In genomic region chr2:144215195-144215594, GRCm38 (mm10) we compare ENCODE assay signal across 8 mouse cellular contexts. TPM values are rescaled to one million over a fixed set of nuclear protein-coding genes. Genes with fewer than 3 reads are reported as not detected.
DNase-seq lines count a peak whose midpoint lies in the region; ATAC-seq lines count a peak whose summit lies in the region.

No protein-coding gene starts in this region.

- ATAC-seq in inflammation-experienced regulatory T-cells, adult 6 months, result no peak

- peak; percentile 53 for DNase-seq in kidney, postnatal 10 days
- DNase-seq in kidney, adult 11 months, result no peak
- peak; percentile 43 for DNase-seq in embryo, embryonic 10 days (ENCODE audit: low spot score)
- DNase-seq in heart, adult 11 months, result peak; percentile 97
- peak; percentile 26 to 54 for DNase-seq in kidney, postnatal 4 days
- no peak for DNase-seq in urinary bladder, postnatal 4 days (ENCODE audit: low spot score in 2 of 2)
- DNase-seq in right cerebral cortex, postnatal 14 days, result no peak

RNA-seq across cellular contexts. Expression of gene Mgme1, which starts 55.3 kb away (rescaled TPM):
- polyA plus RNA-seq in inflammation-experienced regulatory T-cells, adult 6 months (2017; shearing (Covaris generic)), result 10 to 100 TPM in 2 of 3 experiments, 1 to 10 TPM in 1; 8.9 to 13.5 (median 10.4) TPM

RNA-seq across cellular contexts. Expression of gene Snx5, which starts 55.5 kb away (rescaled TPM):
- polyA plus RNA-seq in inflammation-experienced regulatory T-cells, adult 6 months (2017; shearing (Covaris generic)), result 100 to 1,000 TPM in 2 of 3 experiments, 10 to 100 TPM in 1; 62.1 to 121 (median 102) TPM

Comparison
In these comparisons a context has a peak if more than half of its experiments do, and no peak if none do; other contexts are left out.
1. DNase-seq: peak in kidney, postnatal 10 days (single experiment), embryo, embryonic 10 days (single experiment), heart, adult 11 months (single experiment) and kidney, postnatal 4 days (2 of 2); none in kidney, adult 11 months (single experiment), urinary bladder, postnatal 4 days (0 of 2) and right cerebral cortex, postnatal 14 days (single experiment).